Mouse (Mus musculus) cortical plate, adult 2 months (tissue): ENCODE measurements around the gene Tmem132b. TPM values are rescaled to one million over a fixed set of nuclear protein-coding genes. Genes with fewer than 3 reads are reported as not detected.
A peak's percentile ranks its signal among the peaks of the same experiment; 100 is the strongest.

Experiments
- H3K27ac ChIP-seq: fragments of 200-500 bp; 2 replicates; pipeline ENCODE4 v1.5.1; 2012; ENCODE audit warnings: low read length, control low read depth, inconsistent platforms; ENCODE audit not compliant: insufficient read depth
- H3K4me1 ChIP-seq: fragments of 200-500 bp; 2 replicates; pipeline ENCODE4 v1.6.1; 2011; ENCODE audit warnings: low read length; ENCODE audit not compliant: control insufficient read depth, insufficient read depth
- H3K4me3 ChIP-seq: fragments of 200-500 bp; 2 replicates; pipeline ENCODE4 v1.5.1; 2011; ENCODE audit warnings: mild to moderate bottlenecking, low read length, control low read depth; ENCODE audit not compliant: insufficient read depth
- CTCF ChIP-seq: fragments of 200-500 bp; IDR thresholded peaks from 2 replicates; pipeline ENCODE4 v1.5.1; 2011; ENCODE audit warnings: mild to moderate bottlenecking, control low read depth, low read length; ENCODE audit not compliant: insufficient read depth; ENCODE audit errors: extremely low read depth
- POLR2A ChIP-seq: fragments of 200-500 bp; IDR thresholded peaks from 2 replicates; pipeline ENCODE4 v1.6.1; 2011; ENCODE audit warnings: mild to moderate bottlenecking, low read length, control low read depth; ENCODE audit not compliant: insufficient read depth; ENCODE audit errors: extremely low read depth
- polyA plus RNA-seq: library from polyadenylated mRNA; depleted of rRNA; stranded (reverse); fragments of >200 nt; gene quantifications from 2 replicates; pipeline ENCODE4 v1.2.3, GENCODE M21; 2012

Tmem132b gene
- polyA plus RNA-seq, 1 experiment = 31.5 TPM

- Histone ChIP-seq H3K4me1 (peaks cover 7% of the 10 kb centered on the region), H3K27ac (no peak overlapping the region), H3K4me3 (no peak overlapping the region)
- TF ChIP-seq CTCF (no peak), POLR2A (no peak)
Observed at GRCm38 (mm10) chr5:125508006-125508405, 23.6 kb upstream of the Tmem132b start.

- TF ChIP-seq POLR2A = no peak
- peak; percentile 83 for TF ChIP-seq CTCF
Observed at GRCm38 (mm10) chr5:125509541-125509940, 22.0 kb upstream of the Tmem132b start.

GRCm38 (mm10) chr5:125515006-125515405, 16.6 kb upstream of the Tmem132b start:
- Histone ChIP-seq H3K4me3 (no peak overlapping the region), H3K27ac (no peak overlapping the region), H3K4me1 (peaks cover 2% of the 10 kb centered on the region)
- TF ChIP-seq POLR2A = no peak
- no peak for TF ChIP-seq CTCF

More at GRCm38 (mm10) chr5:125509541-125509940, 22.0 kb upstream of the Tmem132b start:
- H3K4me3 ChIP-seq = no peak overlapping the region
- H3K27ac ChIP-seq = no peak overlapping the region
- H3K4me1 ChIP-seq = peaks cover 6% of the 10 kb centered on the region

GRCm38 (mm10) chr5:125518640-125519039, 12.9 kb upstream of the Tmem132b start:
- Histone ChIP-seq H3K27ac (no peak overlapping the region), H3K4me1 (peaks cover 6% of the 10 kb centered on the region), H3K4me3 (no peak overlapping the region)
- TF ChIP-seq CTCF = peak; percentile 61
- TF ChIP-seq POLR2A = no peak

- TF ChIP-seq CTCF (no peak), POLR2A (no peak)
- H3K4me3 ChIP-seq = 0 out of 2 replicates have a peak overlapping the region, but pooled peaks have one; percentile 8
- peak overlapping the region; percentile 69 for H3K27ac ChIP-seq
Observed at GRCm38 (mm10) chr5:125520930-125521590, 10.5 kb upstream of the Tmem132b start.

GRCm38 (mm10) chr5:125523361-125523760, 8.2 kb upstream of the Tmem132b start:
- no peak overlapping the region for H3K27ac ChIP-seq
- no peak overlapping the region for H3K4me3 ChIP-seq
- TF ChIP-seq CTCF (no peak), POLR2A (no peak)
- peaks cover 6% of the 10 kb centered on the region for H3K4me1 ChIP-seq

More at GRCm38 (mm10) chr5:125520930-125521590, 10.5 kb upstream of the Tmem132b start:
- H3K4me1 ChIP-seq = peaks cover 6% of the 10 kb centered on the region

GRCm38 (mm10) chr5:125525516-125525915, 6.1 kb upstream of the Tmem132b start:
- H3K4me3 ChIP-seq = no peak overlapping the region
- 0 out of 2 replicates have a peak, but pooled peaks cover 4% of the 10 kb centered on the region for H3K4me1 ChIP-seq
- H3K27ac ChIP-seq = no peak overlapping the region
- TF ChIP-seq CTCF = peak; percentile 35
- TF ChIP-seq POLR2A = no peak

- no peak overlapping the region for H3K27ac ChIP-seq
- 0 out of 2 replicates have a peak, but pooled peaks cover 1% of the 10 kb centered on the region for H3K4me1 ChIP-seq
- TF ChIP-seq POLR2A (no peak), CTCF (peak; percentile 44)
- no peak overlapping the region for H3K4me3 ChIP-seq
Observed at GRCm38 (mm10) chr5:125526464-125526863, 5.1 kb upstream of the Tmem132b start.

- H3K4me1 ChIP-seq = no peaks in the 10 kb centered on the region
- H3K27ac ChIP-seq = no peak overlapping the region
- H3K4me3 ChIP-seq = no peak overlapping the region
- TF ChIP-seq CTCF = peak; percentile 96
- no peak for TF ChIP-seq POLR2A
Observed at GRCm38 (mm10) chr5:125529109-125529508, 2.5 kb upstream of the Tmem132b start.

- Histone ChIP-seq H3K4me3 (peak overlapping the region; percentile 77), H3K27ac (peak overlapping the region; percentile 98), H3K4me1 (peaks cover 2% of the 10 kb centered on the region; the same call in 1 of the 2 replicates)
- TF ChIP-seq CTCF (no peak), POLR2A (0 out of 2 replicates have a peak, but pooled peaks have one; percentile 28)
Observed at GRCm38 (mm10) chr5:125532191-125532544, 594 bp downstream of the Tmem132b start.
